Mouse (Mus musculus): ENCODE measurements at regions not wholly inside any gene's neighbourhood (a gene's known extent, or its start where the extent isn't known, plus 50 kb on each side); places are given as distances from the start of the nearest gene placed in this dataset.

GRCm38 (mm10) chr2:61527127-61527526, 51.3 kb upstream of the Tank start:
- DNase-seq (ENCODE audit: low spot score) = no peak

- DNase-seq (ENCODE audit: low spot score) = no peak
Observed at GRCm38 (mm10) chr2:61524060-61524734, 54.2 kb upstream of the Tank start.

- DNase-seq (ENCODE audit: low spot score) = no peak
Observed at GRCm38 (mm10) chr2:61514445-61515123, 63.8 kb upstream of the Tank start.

GRCm38 (mm10) chr2:61513787-61514444, 64.5 kb upstream of the Tank start:
- no peak for DNase-seq (ENCODE audit: low spot score)

- no peak for DNase-seq (ENCODE audit: low spot score)
Observed at GRCm38 (mm10) chr2:61503594-61503993, 74.8 kb upstream of the Tank start.

- no peak for DNase-seq (ENCODE audit: low spot score)
Observed at GRCm38 (mm10) chr2:61501922-61502321, 76.5 kb upstream of the Tank start.

- no peak for DNase-seq (ENCODE audit: low spot score)
Observed at GRCm38 (mm10) chr2:61499266-61499665, 79.1 kb upstream of the Tank start.

- no peak for DNase-seq (ENCODE audit: low spot score)
Observed at GRCm38 (mm10) chr2:61497930-61498329, 80.5 kb upstream of the Tank start.

- DNase-seq (ENCODE audit: low spot score) = no peak
Observed at GRCm38 (mm10) chr2:61496968-61497367, 81.4 kb upstream of the Tank start.

GRCm38 (mm10) chr2:61493918-61494712, 84.3 kb upstream of the Tank start:
- DNase-seq (ENCODE audit: low spot score) = peak; percentile 89

- peak; percentile 27 for DNase-seq (ENCODE audit: low spot score)
Observed at GRCm38 (mm10) chr2:61492043-61492743, 86.2 kb upstream of the Tank start.

- DNase-seq (ENCODE audit: low spot score) = no peak
Observed at GRCm38 (mm10) chr2:61490436-61491109, 87.8 kb upstream of the Tank start.

GRCm38 (mm10) chr2:61489762-61490161, 88.6 kb upstream of the Tank start:
- no peak for DNase-seq (ENCODE audit: low spot score)

- no peak for DNase-seq (ENCODE audit: low spot score)
Observed at GRCm38 (mm10) chr2:61483820-61484219, 94.6 kb upstream of the Tank start.

GRCm38 (mm10) chr2:61476648-61477047, 101.7 kb upstream of the Tank start:
- DNase-seq (ENCODE audit: low spot score) = no peak

- no peak for DNase-seq (ENCODE audit: low spot score)
Observed at GRCm38 (mm10) chr2:61474626-61475025, 103.8 kb upstream of the Tank start.

- no peak for DNase-seq (ENCODE audit: low spot score)
Observed at GRCm38 (mm10) chr2:61470521-61470920, 107.9 kb upstream of the Tank start.

- no peak for DNase-seq (ENCODE audit: low spot score)
Observed at GRCm38 (mm10) chr2:61470064-61470463, 108.3 kb upstream of the Tank start.

- DNase-seq (ENCODE audit: low spot score) = peak; percentile 71
Observed at GRCm38 (mm10) chr2:61455902-61456301, 122.5 kb upstream of the Tank start.

GRCm38 (mm10) chr2:61454729-61455128, 123.7 kb upstream of the Tank start:
- no peak for DNase-seq (ENCODE audit: low spot score)

GRCm38 (mm10) chr2:61454311-61454728, 124.1 kb upstream of the Tank start:
- DNase-seq (ENCODE audit: low spot score) = peak; percentile 86

All from embryo, embryonic 10 days (tissue).